Mouse (Mus musculus) kidney, adult 2 months (tissue): Measurements from ENCODE around the gene Eef1akmt2. TPM values are rescaled to one million over a fixed set of nuclear protein-coding genes. Genes with fewer than 3 reads are reported as not detected.

ENCODE experiments used
- DNase-seq: peaks from one replicate; pipeline ENCODE4 v3.0.0; 2021
- H3K27ac ChIP-seq: fragments of 200-500 bp; 2 replicates; pipeline ENCODE4 v1.5.1; 2012; ENCODE audit warnings: low read depth, low read length, control low read depth, inconsistent platforms; ENCODE audit not compliant: insufficient read depth
- H3K27me3 ChIP-seq: fragments of 200-500 bp; replicated peaks from 2 replicates; pipeline ENCODE4 v1.6.1; 2012; ENCODE audit warnings: mild to moderate bottlenecking, moderate library complexity, low read length, inconsistent platforms; ENCODE audit not compliant: control insufficient read depth, insufficient read depth
- H3K36me3 ChIP-seq: fragments of 200-500 bp; 2 replicates; pipeline ENCODE4 v1.6.1; 2012; ENCODE audit warnings: mild to moderate bottlenecking, moderate library complexity, low read length, inconsistent platforms; ENCODE audit not compliant: control insufficient read depth, insufficient read depth
- H3K4me1 ChIP-seq: fragments of 200-500 bp; 2 replicates; pipeline ENCODE4 v1.6.1; 2011; ENCODE audit warnings: low read length; ENCODE audit not compliant: control insufficient read depth, insufficient read depth
- H3K4me3 ChIP-seq: fragments of 200-500 bp; 2 replicates; pipeline ENCODE4 v1.5.1; 2011; ENCODE audit warnings: mild to moderate bottlenecking, low read depth, low read length, control low read depth; ENCODE audit not compliant: insufficient read depth
- CTCF ChIP-seq: fragments of 200-500 bp; conservative IDR thresholded peaks from 2 replicates; pipeline ENCODE4 v1.5.1; 2011; ENCODE audit warnings: low read depth, mild to moderate bottlenecking, control low read depth, low read length, moderate library complexity, mixed read lengths; ENCODE audit not compliant: insufficient read depth, insufficient read length
- POLR2A ChIP-seq: fragments of 200-500 bp; IDR thresholded peaks from one replicate; pipeline ENCODE4 v1.6.1; 2011; ENCODE audit warnings: low read depth, low read length, control low read depth
- WGBS: fragments of 180-500 bp; shearing (Covaris S2); methylation state at CpG from one replicate; pipeline ENCODE4 v1.1.7; 2018; 5-methylcytosine and 5-hydroxymethylcytosine counted together
- polyA plus RNA-seq: library from polyadenylated mRNA; depleted of rRNA; stranded (reverse); fragments of >200 nt; gene quantifications from 2 replicates; pipeline ENCODE4 v1.2.3, GENCODE M21; 2012

The Eef1akmt2 gene
- polyA plus RNA-seq, 1 experiment: 13.0 TPM

- Histone ChIP-seq H3K27ac (peak overlapping the region; percentile 10; the same call in 1 of the 2 replicates), H3K4me1 (peaks cover 35% of the 10 kb centered on the region)
Observed at GRCm38 (mm10) chr7:132787496-132788190, 64.8 kb downstream of the Eef1akmt2 start.

DNA sequence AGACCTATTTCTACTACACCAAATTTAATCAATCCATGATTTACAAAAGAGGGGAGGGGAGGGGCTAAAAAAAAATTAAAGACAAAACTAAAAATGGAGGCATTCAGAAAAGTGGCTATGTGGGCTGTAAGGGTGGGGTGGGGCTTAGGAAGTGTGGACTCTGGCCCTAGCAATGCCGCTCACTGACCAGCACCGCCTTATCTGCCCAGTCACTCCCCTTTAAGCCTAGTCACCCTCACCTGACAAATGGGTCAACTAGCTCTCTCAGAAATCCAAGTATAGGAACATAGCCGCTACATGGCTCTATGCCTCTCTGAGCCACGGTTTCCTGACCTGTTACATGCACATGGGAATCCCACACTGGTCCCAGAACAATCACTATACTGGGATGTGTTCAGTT is 65.5 kb downstream of the Eef1akmt2 start:
- WGBS: 78% methylated on average over 4 of the region's 4 CpGs
- Histone ChIP-seq H3K27me3 (no peaks in the 10 kb centered on the region), H3K36me3 (no peaks in the 10 kb centered on the region), H3K4me3 (no peak overlapping the region), H3K27ac (peak overlapping the region; percentile 67), H3K4me1 (peaks cover 35% of the 10 kb centered on the region)
- TF ChIP-seq POLR2A (no peak), CTCF (no peak)
- no peak for DNase-seq

More at GRCm38 (mm10) chr7:132787496-132788190, 64.8 kb downstream of the Eef1akmt2 start:
- WGBS: 78% methylated on average over 4 of the region's 4 CpGs
- H3K36me3 ChIP-seq: no peaks in the 10 kb centered on the region
- TF ChIP-seq POLR2A (no peak), CTCF (no peak)
- H3K4me3 ChIP-seq: no peak overlapping the region
- no peaks in the 10 kb centered on the region for H3K27me3 ChIP-seq
- no peak for DNase-seq

DNA sequence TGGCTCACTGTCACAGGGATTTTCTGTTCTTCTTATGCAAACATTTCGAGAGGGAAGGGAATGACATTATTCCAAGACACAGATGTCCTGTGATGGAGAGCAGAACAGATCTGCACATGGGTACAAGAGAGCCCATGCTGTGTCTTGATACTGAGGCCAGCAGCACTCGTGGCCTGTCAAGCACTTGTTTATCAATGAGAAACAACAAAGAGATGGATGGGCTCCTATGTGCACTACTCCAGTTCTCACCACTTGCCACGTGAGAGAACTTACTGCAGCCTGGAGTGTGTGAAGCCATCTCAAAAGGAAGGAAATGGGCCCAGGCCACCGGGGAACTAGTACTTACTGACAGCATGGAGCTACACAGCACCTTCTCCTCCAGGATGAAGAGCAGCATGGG is 66.0 kb downstream of the Eef1akmt2 start:
- whole genome bisulfite sequencing: 51% methylated on average over 4 of the region's 4 CpGs
- H3K27ac ChIP-seq: peak overlapping the region; percentile 67
- H3K4me1 ChIP-seq: peaks cover 39% of the 10 kb centered on the region
- no peaks in the 10 kb centered on the region for H3K27me3 ChIP-seq
- DNase-seq: no peak
- no peak overlapping the region for H3K4me3 ChIP-seq
- no peaks in the 10 kb centered on the region for H3K36me3 ChIP-seq
- TF ChIP-seq CTCF (no peak), POLR2A (no peak)

DNA sequence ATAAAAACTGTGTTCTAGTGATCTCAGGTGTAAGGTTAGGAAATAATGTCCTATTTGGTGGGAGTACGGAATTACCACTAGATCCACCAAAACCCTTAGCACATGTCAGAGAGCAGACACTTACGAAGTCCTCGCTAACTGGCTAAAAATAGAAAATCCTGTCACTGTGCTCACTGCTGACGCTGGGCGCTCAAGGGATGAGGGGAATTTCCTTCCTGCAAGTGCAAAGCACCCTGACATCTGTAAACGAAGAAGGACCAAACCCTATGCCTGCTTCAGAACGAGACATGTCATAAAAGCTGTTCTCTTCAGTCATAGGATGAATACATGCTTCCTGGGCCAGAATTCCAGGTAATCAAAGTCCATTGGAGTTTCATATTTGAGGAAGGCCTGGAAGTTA is 66.5 kb downstream of the Eef1akmt2 start:
- DNase-seq: peak; percentile 64
- H3K27ac ChIP-seq: peak overlapping the region; percentile 67
- H3K36me3 ChIP-seq: no peaks in the 10 kb centered on the region
- no peak overlapping the region for H3K4me3 ChIP-seq
- 31% methylated on average over 7 of the region's 7 CpGs for WGBS
- TF ChIP-seq POLR2A (no peak), CTCF (no peak)
- no peaks in the 10 kb centered on the region for H3K27me3 ChIP-seq
- H3K4me1 ChIP-seq: peaks cover 44% of the 10 kb centered on the region

DNA sequence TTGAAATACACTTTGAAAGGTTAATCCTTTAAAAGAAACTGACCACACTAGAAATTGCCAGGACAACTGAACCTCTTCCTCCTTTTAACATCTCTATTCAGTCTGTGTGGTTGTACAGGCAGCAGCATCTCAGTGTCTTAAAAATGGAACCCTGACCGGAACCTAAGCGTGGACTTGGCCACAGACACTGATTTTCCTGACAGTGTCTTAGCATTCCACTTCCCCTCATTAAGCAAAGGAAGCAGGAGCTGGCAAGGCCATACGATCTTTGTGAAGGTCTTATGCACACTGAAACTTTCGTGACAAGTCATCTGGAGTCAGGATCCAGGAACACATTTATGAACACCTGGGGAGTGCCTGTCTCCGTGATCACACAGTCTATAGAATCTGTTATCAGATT is 68.4 kb downstream of the Eef1akmt2 start:
- TF ChIP-seq POLR2A (no peak), CTCF (no peak)
- no peaks in the 10 kb centered on the region for H3K27me3 ChIP-seq
- peaks cover 59% of the 10 kb centered on the region for H3K4me1 ChIP-seq
- no peaks in the 10 kb centered on the region for H3K36me3 ChIP-seq
- H3K4me3 ChIP-seq: no peak overlapping the region
- peak; percentile 61 for DNase-seq
- H3K27ac ChIP-seq: no peak overlapping the region
- 51% methylated on average over 5 of the region's 5 CpGs for WGBS

DNA sequence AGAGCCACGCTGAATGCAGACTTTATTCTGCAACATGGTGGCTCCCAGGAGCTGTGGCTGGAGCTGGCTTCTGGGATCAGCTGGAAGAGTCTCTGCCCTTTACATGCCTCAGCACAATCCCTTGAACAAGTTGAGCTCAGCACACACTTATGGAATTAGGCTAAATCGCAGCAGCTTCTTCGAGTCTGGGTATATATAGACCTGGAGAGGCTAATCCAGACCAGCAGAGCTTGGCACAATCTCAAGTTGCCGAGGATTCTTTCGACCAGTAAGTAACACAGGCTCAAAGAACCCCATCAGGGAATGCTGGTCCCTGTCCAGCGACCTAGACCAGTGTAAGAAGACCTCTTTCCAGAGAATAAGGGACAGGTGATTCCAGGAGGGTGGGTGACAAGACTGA is 70.6 kb downstream of the Eef1akmt2 start:
- no peak for DNase-seq
- 50% methylated on average over 6 of the region's 6 CpGs for WGBS
- Histone ChIP-seq H3K4me1 (peaks cover 62% of the 10 kb centered on the region), H3K36me3 (no peaks in the 10 kb centered on the region; the same call in 1 of the 2 replicates), H3K27ac (peak overlapping the region; percentile 7; the same call in 1 of the 2 replicates), H3K27me3 (no peaks in the 10 kb centered on the region), H3K4me3 (no peak overlapping the region)
- TF ChIP-seq CTCF (no peak), POLR2A (no peak)

- WGBS: 32% methylated on average over 7 of the region's 7 CpGs
- peak overlapping the region; percentile 68 for H3K27ac ChIP-seq
- peaks cover 62% of the 10 kb centered on the region for H3K4me1 ChIP-seq
- H3K4me3 ChIP-seq: no peak overlapping the region
- no peaks in the 10 kb centered on the region for H3K27me3 ChIP-seq
- H3K36me3 ChIP-seq: no peaks in the 10 kb centered on the region; the same call in 1 of the 2 replicates
- TF ChIP-seq CTCF (no peak), POLR2A (no peak)
- DNase-seq: no peak
Observed at GRCm38 (mm10) chr7:132781130-132781814, 71.2 kb downstream of the Eef1akmt2 start.
